Mouse (Mus musculus) midbrain, postnatal 0 days (tissue): ENCODE measurements around the gene Cpa4. TPM values are rescaled to one million over a fixed set of nuclear protein-coding genes. Genes with fewer than 3 reads are reported as not detected.
A peak's percentile ranks its signal among the peaks of the same experiment; 100 is the strongest.

Source experiments
- ATAC-seq: fragments of 200-750 bp; cut with Nextera tagmentation; 2 replicates; pipeline ENCODE4 v1.8.0; 2017; ENCODE audit warnings: moderate number of reproducible peaks, mild to moderate bottlenecking, moderate TSS enrichment, moderate library complexity; ENCODE audit not compliant: low FRiP score
- DNase-seq: peaks from one replicate; pipeline ENCODE4 v3.0.0-alpha.2; 2015; ENCODE audit warnings: low spot score
- H3K27ac ChIP-seq: fragments of 300-500 bp; sonication (generic); 2 replicates; pipeline ENCODE4 v1.5.1; 2014; ENCODE audit warnings: low read depth, mild to moderate bottlenecking, low read length, mixed read lengths
- H3K27me3 ChIP-seq: fragments of 300-500 bp; sonication (generic); 2 replicates; pipeline ENCODE4 v1.6.1; 2014; ENCODE audit warnings: low read length, control low read depth, mixed read lengths; ENCODE audit not compliant: insufficient read depth
- H3K36me3 ChIP-seq: fragments of 300-500 bp; sonication (generic); 2 replicates; pipeline ENCODE4 v1.6.1; 2014; ENCODE audit warnings: low read length, control low read depth, mixed read lengths; ENCODE audit not compliant: insufficient read depth
- H3K4me1 ChIP-seq: fragments of 300-500 bp; sonication (generic); 2 replicates; pipeline ENCODE4 v1.6.1; 2014; ENCODE audit warnings: mild to moderate bottlenecking, control low read depth, antibody characterized with exemption, low read length, mixed read lengths; ENCODE audit not compliant: insufficient read depth
- H3K4me2 ChIP-seq: fragments of 300-500 bp; sonication (generic); 2 replicates; pipeline ENCODE4 v1.6.1; 2014; ENCODE audit warnings: low read depth, mild to moderate bottlenecking, low read length, mixed read lengths; ENCODE audit not compliant: poor library complexity, severe bottlenecking
- H3K4me3 ChIP-seq: fragments of 300-500 bp; sonication (generic); 2 replicates; pipeline ENCODE4 v1.5.1; 2014; ENCODE audit warnings: low read depth, mild to moderate bottlenecking, low read length, moderate library complexity
- H3K9ac ChIP-seq: fragments of 300-500 bp; sonication (generic); replicated peaks from 2 replicates; pipeline ENCODE4 v1.6.1; 2014; ENCODE audit warnings: mild to moderate bottlenecking, low read length, moderate library complexity, mixed read lengths; ENCODE audit not compliant: poor library complexity, severe bottlenecking
- H3K9me3 ChIP-seq: fragments of 300-500 bp; sonication (generic); 2 replicates; pipeline ENCODE4 v1.6.1; 2016; ENCODE audit warnings: low read length, control low read depth
- CTCF ChIP-seq: IDR thresholded peaks from 2 replicates; pipeline ENCODE4 v1.5.1; 2016; ENCODE audit warnings: antibody characterized with exemption, mild to moderate bottlenecking
- WGBS: fragments of 180-500 bp; shearing (Covaris S2); extraction: QIAGEN DNeasy Blood & Tissue Kit; methylation state at CpG from one replicate; pipeline ENCODE4 v1.1.7; 2014; 5-methylcytosine and 5-hydroxymethylcytosine counted together
- polyA plus RNA-seq: library from polyadenylated mRNA; unstranded; fragments of >200 nt; fragmentation: Nextera tagmentation; extraction: Ambion mirVana; gene quantifications from 2 replicates; pipeline ENCODE4 v1.2.1, GENCODE M21; 2015
- total RNA-seq: library from RNA; depleted of rRNA; stranded (reverse); fragments of >200 nt; gene quantifications from 2 replicates; pipeline ENCODE4 v1.2.3, GENCODE M21; 2014

Gene Cpa4
- total and polyA plus RNA-seq, 2 experiments from 2014 or later, result 0.49 to 0.75 TPM

GRCm38 (mm10) chr6:30550496-30551192 lies 17.5 kb upstream of the Cpa4 start:
- no peak overlapping the region for H3K4me2 ChIP-seq
- DNase-seq, result no peak
- WGBS, result 56% methylated on average over 7 of the region's 7 CpGs
- peak overlapping the region; percentile 79; the same call in 1 of the 2 replicates for H3K27ac ChIP-seq
- H3K27me3 ChIP-seq, result no peaks in the 10 kb centered on the region
- H3K9ac ChIP-seq, result no peak overlapping the region
- H3K4me1 ChIP-seq, result peaks cover 6% of the 10 kb centered on the region; the same call in 1 of the 2 replicates
- no peak overlapping the region for H3K4me3 ChIP-seq
- no peaks in the 10 kb centered on the region for H3K9me3 ChIP-seq
- no peak for ATAC-seq
- no peak for TF ChIP-seq CTCF
- H3K36me3 ChIP-seq, result no peaks in the 10 kb centered on the region

GRCm38 (mm10) chr6:30551193-30551515 lies 17.0 kb upstream of the Cpa4 start:
- Histone ChIP-seq H3K9me3 (no peaks in the 10 kb centered on the region), H3K4me3 (no peak overlapping the region), H3K4me1 (0 out of 2 replicates have a peak, but pooled peaks cover 2% of the 10 kb centered on the region), H3K36me3 (no peaks in the 10 kb centered on the region), H3K4me2 (no peak overlapping the region), H3K27me3 (no peaks in the 10 kb centered on the region), H3K9ac (no peak overlapping the region), H3K27ac (peak overlapping the region; percentile 79; the same call in 1 of the 2 replicates)
- no peak for TF ChIP-seq CTCF
- ATAC-seq, result no peak
- DNase-seq, result no peak

- peak overlapping the region; percentile 22 for H3K4me3 ChIP-seq
- peak overlapping the region; percentile 62 for H3K9ac ChIP-seq
- WGBS, result 5% methylated on average over 23 of the region's 23 CpGs
- peak; percentile 85 for ATAC-seq
- H3K4me1 ChIP-seq, result no peaks in the 10 kb centered on the region
- no peaks in the 10 kb centered on the region for H3K9me3 ChIP-seq
- peak; percentile 58 for TF ChIP-seq CTCF
- peak; percentile 93 for DNase-seq
- H3K27ac ChIP-seq, result peak overlapping the region; percentile 79
- H3K36me3 ChIP-seq, result no peaks in the 10 kb centered on the region
- peak overlapping the region; percentile 51 for H3K4me2 ChIP-seq
- H3K27me3 ChIP-seq, result no peaks in the 10 kb centered on the region
Measured at GRCm38 (mm10) chr6:30551644-30552580, 16.3 kb upstream of the Cpa4 start.

GRCm38 (mm10) chr6:30552628-30553027 lies 15.5 kb upstream of the Cpa4 start:
- Histone ChIP-seq H3K27me3 (no peaks in the 10 kb centered on the region), H3K36me3 (no peaks in the 10 kb centered on the region), H3K27ac (peak overlapping the region; percentile 70), H3K9ac (peak overlapping the region; percentile 33; the same call in 1 of the 2 replicates), H3K9me3 (no peaks in the 10 kb centered on the region), H3K4me1 (no peaks in the 10 kb centered on the region), H3K4me3 (no peak overlapping the region), H3K4me2 (peak overlapping the region; percentile 20)
- DNase-seq, result no peak
- no peak for TF ChIP-seq CTCF
- 37% methylated on average over 6 of the region's 6 CpGs for WGBS
- ATAC-seq, result peak; percentile 24; the same call in 1 of the 2 replicates

GRCm38 (mm10) chr6:30553381-30554010 lies 14.7 kb upstream of the Cpa4 start:
- Histone ChIP-seq H3K4me1 (no peaks in the 10 kb centered on the region), H3K27me3 (no peaks in the 10 kb centered on the region), H3K9ac (no peak overlapping the region; the same call in 1 of the 2 replicates), H3K4me3 (no peak overlapping the region), H3K27ac (no peak overlapping the region), H3K36me3 (no peaks in the 10 kb centered on the region), H3K4me2 (no peak overlapping the region), H3K9me3 (no peaks in the 10 kb centered on the region)
- no peak for DNase-seq
- no peak for TF ChIP-seq CTCF
- no peak for ATAC-seq
- WGBS, result 77% methylated on average over 7 of the region's 7 CpGs
